Mouse (Mus musculus): ENCODE results near the gene Tuft1.

DNA sequence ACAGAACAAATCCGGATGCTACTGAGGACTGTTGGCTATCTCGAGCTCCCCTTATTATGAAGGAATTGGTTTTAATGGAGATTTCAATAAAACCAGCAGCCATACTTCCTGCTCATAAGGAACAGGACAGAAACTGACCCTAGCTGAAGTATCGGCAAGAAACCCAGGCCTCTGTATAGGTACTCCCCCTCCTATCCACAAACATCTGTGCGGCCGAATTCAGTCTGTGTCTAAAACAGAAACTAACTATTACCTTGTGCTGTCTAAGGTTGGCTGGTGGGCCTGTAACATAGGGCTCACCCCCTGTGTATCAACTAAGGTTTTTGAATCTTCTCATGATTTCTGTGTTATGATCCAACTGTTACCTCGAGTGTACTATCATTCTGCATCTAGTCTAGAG, 25.0 kb upstream of the Tuft1 start:
- no peak for TF ChIP-seq ZC3H11A (IDR thresholded peaks at IDR 0.05; ENCODE audit: borderline replicate concordance, low read depth, low read length)
- TF ChIP-seq ZNF384 (IDR thresholded peaks at IDR 0.05; ENCODE audit: low read depth, low read length): no peak
- TF ChIP-seq MAFK (IDR thresholded peaks at IDR 0.05; ENCODE audit: insufficient read depth, low read depth, low read length): no peak
